Comparison of ENCODE assay signal across 29 mouse cellular contexts in the genomic region with DNA sequence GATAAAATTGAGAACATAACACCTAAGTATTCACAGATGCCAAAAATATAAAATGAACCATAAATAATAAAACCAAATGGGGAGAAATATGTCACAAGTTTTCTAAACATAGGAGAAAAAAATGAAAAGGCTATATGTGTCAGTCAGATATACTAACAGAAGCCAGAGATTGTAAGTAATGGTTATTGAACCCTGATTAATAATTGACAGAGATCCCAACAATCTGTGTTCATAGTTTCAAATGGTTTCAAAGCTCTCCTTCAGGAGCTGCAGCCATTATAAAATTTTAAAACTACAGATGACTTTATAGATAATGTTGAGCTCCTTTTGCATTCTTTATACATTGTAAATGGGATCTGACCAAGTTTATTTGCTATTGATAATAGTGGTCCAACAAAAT.
"Had no signal": no experiment of that assay in that cellular context is flagged by ENCODE, and none has a peak within 500 bp of the region (broad histone marks: within the 10 kb centered on the region; RNA-seq: fewer than 3 reads in every experiment).

No protein-coding gene starts in this region.

- H3K27me3 ChIP-seq: embryonic facial prominence, embryonic 12.5 days; embryonic facial prominence, embryonic 13.5 days; embryonic facial prominence, embryonic 15.5 days; forebrain, embryonic 12.5 days; forebrain, embryonic 13.5 days; forebrain, embryonic 15.5 days had no signal

- ATAC-seq: forebrain, embryonic 13.5 days; forebrain, embryonic 14.5 days; forebrain, embryonic 15.5 days; forebrain, embryonic 16.5 days; forebrain, postnatal 0 days had no signal

- H3K9me3 ChIP-seq: embryonic facial prominence, embryonic 10.5 days; embryonic facial prominence, embryonic 12.5 days; embryonic facial prominence, embryonic 13.5 days; embryonic facial prominence, embryonic 15.5 days; forebrain, embryonic 10.5 days; forebrain, embryonic 12.5 days; forebrain, embryonic 13.5 days; forebrain, embryonic 15.5 days had no signal

- DNase-seq: cerebellum, adult 2 months; cerebellum, adult 8-10 months; cerebellum, adult 9-10 months; cerebellum, adult 9-11 months; cerebellum, postnatal 10 days; cerebellum, postnatal 14 days; cerebellum, postnatal 25 days; cerebellum, postnatal 36 days; embryo, embryonic 11 days; forebrain, postnatal 0 days; gastrocnemius, adult 2 months; gastrocnemius, postnatal 10 days; gastrocnemius, postnatal 14 days; gastrocnemius, postnatal 25 days; gastrocnemius, postnatal 36 days; heart, adult 11 months; heart, adult 18-20 months; heart, adult 2 months had no signal

- H3K4me2 ChIP-seq: embryonic facial prominence, embryonic 12.5 days; embryonic facial prominence, embryonic 13.5 days; embryonic facial prominence, embryonic 15.5 days; forebrain, embryonic 12.5 days; forebrain, embryonic 13.5 days; forebrain, embryonic 15.5 days had no signal

- H3K4me3 ChIP-seq: embryonic facial prominence, embryonic 10.5 days; embryonic facial prominence, embryonic 12.5 days; embryonic facial prominence, embryonic 13.5 days; embryonic facial prominence, embryonic 15.5 days; erythroblast, embryonic 14.5 days; forebrain, embryonic 10.5 days; forebrain, embryonic 12.5 days; forebrain, embryonic 13.5 days; forebrain, embryonic 15.5 days; gastrocnemius, adult 2 months; heart, adult 2 months had no signal

- H3K27ac ChIP-seq: embryonic facial prominence, embryonic 10.5 days; embryonic facial prominence, embryonic 12.5 days; embryonic facial prominence, embryonic 13.5 days; embryonic facial prominence, embryonic 15.5 days; forebrain, embryonic 10.5 days; forebrain, embryonic 12.5 days; forebrain, embryonic 13.5 days; forebrain, embryonic 15.5 days; gastrocnemius, adult 2 months; heart, adult 2 months had no signal

- H3K4me1 ChIP-seq: embryonic facial prominence, embryonic 10.5 days; embryonic facial prominence, embryonic 12.5 days; embryonic facial prominence, embryonic 13.5 days; embryonic facial prominence, embryonic 15.5 days; forebrain, embryonic 10.5 days; forebrain, embryonic 12.5 days; forebrain, embryonic 13.5 days; forebrain, embryonic 15.5 days had no signal

- H3K36me3 ChIP-seq: embryonic facial prominence, embryonic 10.5 days; embryonic facial prominence, embryonic 12.5 days; embryonic facial prominence, embryonic 13.5 days; embryonic facial prominence, embryonic 15.5 days; forebrain, embryonic 10.5 days; forebrain, embryonic 12.5 days; forebrain, embryonic 15.5 days had no signal

- H3K9ac ChIP-seq: embryonic facial prominence, embryonic 12.5 days; embryonic facial prominence, embryonic 13.5 days; embryonic facial prominence, embryonic 15.5 days; forebrain, embryonic 12.5 days; forebrain, embryonic 13.5 days; forebrain, embryonic 15.5 days; forebrain, postnatal 0 days had no signal
